Mouse (Mus musculus) neural tube, embryonic 12.5 days (tissue): Measurements from ENCODE around the gene Nxpe3. TPM values are rescaled to one million over a fixed set of nuclear protein-coding genes. Genes with fewer than 3 reads are reported as not detected.

Source experiments
- ATAC-seq: fragments of 200-750 bp; cut with Nextera tagmentation; 2 replicates; pipeline ENCODE4 v1.8.0; 2017; ENCODE audit warnings: low read depth, mild to moderate bottlenecking, moderate TSS enrichment, moderate library complexity; ENCODE audit not compliant: low FRiP score
- H3K27ac ChIP-seq: fragments of 300-500 bp; sonication (generic); 2 replicates; pipeline ENCODE4 v1.5.1; 2016
- H3K27me3 ChIP-seq: fragments of 300-500 bp; sonication (generic); replicated peaks from 2 replicates; pipeline ENCODE4 v1.6.1; 2016; ENCODE audit warnings: mild to moderate bottlenecking
- H3K36me3 ChIP-seq: fragments of 300-500 bp; sonication (generic); 2 replicates; pipeline ENCODE4 v1.6.1; 2016; ENCODE audit warnings: mild to moderate bottlenecking
- H3K4me1 ChIP-seq: fragments of 300-500 bp; sonication (generic); 2 replicates; pipeline ENCODE4 v1.6.1; 2016
- H3K4me2 ChIP-seq: fragments of 300-500 bp; sonication (generic); replicated peaks from 2 replicates; pipeline ENCODE4 v1.6.1; 2016; ENCODE audit warnings: mild to moderate bottlenecking
- H3K4me3 ChIP-seq: fragments of 300-500 bp; sonication (generic); 2 replicates; pipeline ENCODE4 v1.5.1; 2016
- H3K9ac ChIP-seq: fragments of 300-500 bp; sonication (generic); 2 replicates; pipeline ENCODE4 v1.6.1; 2016; ENCODE audit warnings: mild to moderate bottlenecking
- H3K9me3 ChIP-seq: fragments of 300-500 bp; sonication (generic); 2 replicates; pipeline ENCODE4 v1.6.1; 2016; ENCODE audit warnings: mild to moderate bottlenecking
- WGBS: fragments of 180-500 bp; shearing (Covaris S2); methylation state at CpG from one replicate; pipeline ENCODE4 v1.1.7; 2016; 5-methylcytosine and 5-hydroxymethylcytosine counted together
- polyA plus RNA-seq: library from polyadenylated mRNA; unstranded; fragments of >200 nt; fragmentation: Nextera tagmentation; extraction: Ambion mirVana; gene quantifications from 2 replicates; pipeline ENCODE4 v1.2.1, GENCODE M21; 2016

Nxpe3 gene
- polyA plus RNA-seq, 1 experiment from 2014 or later: 0.96 TPM

GRCm38 (mm10) chr16:55814686-55815085 is 80.4 kb downstream of the Nxpe3 start:
- H3K9ac ChIP-seq: no peak overlapping the region
- H3K36me3 ChIP-seq: peaks cover 48% of the 10 kb centered on the region
- no peaks in the 10 kb centered on the region for H3K27me3 ChIP-seq
- no peak overlapping the region for H3K4me2 ChIP-seq
- H3K4me1 ChIP-seq: no peaks in the 10 kb centered on the region
- WGBS: 93% methylated on average over 6 of the region's 6 CpGs
- H3K9me3 ChIP-seq: no peaks in the 10 kb centered on the region
- H3K4me3 ChIP-seq: no peak overlapping the region
- H3K27ac ChIP-seq: no peak overlapping the region
- ATAC-seq: no peak

- Histone ChIP-seq H3K27ac (no peak overlapping the region), H3K9me3 (no peaks in the 10 kb centered on the region), H3K4me2 (no peak overlapping the region), H3K4me3 (no peak overlapping the region), H3K4me1 (no peaks in the 10 kb centered on the region), H3K36me3 (peaks cover 48% of the 10 kb centered on the region), H3K9ac (no peak overlapping the region), H3K27me3 (no peaks in the 10 kb centered on the region)
- no peak for ATAC-seq
- WGBS: 88% methylated on average over 15 of the region's 15 CpGs
These were observed 81.2 kb downstream of the Nxpe3 start for GRCm38 (mm10) chr16:55813916-55814315.

- Histone ChIP-seq H3K36me3 (peaks cover 39% of the 10 kb centered on the region), H3K27ac (no peak overlapping the region), H3K4me2 (no peak overlapping the region), H3K9ac (no peak overlapping the region), H3K4me3 (no peak overlapping the region), H3K27me3 (no peaks in the 10 kb centered on the region), H3K9me3 (no peaks in the 10 kb centered on the region), H3K4me1 (no peaks in the 10 kb centered on the region)
- no peak for ATAC-seq
- 89% methylated on average over 6 of the region's 6 CpGs for WGBS
These were observed 83.3 kb downstream of the Nxpe3 start for GRCm38 (mm10) chr16:55811792-55812191.

GRCm38 (mm10) chr16:55809779-55810514 is 85.1 kb downstream of the Nxpe3 start:
- Histone ChIP-seq H3K27me3 (no peaks in the 10 kb centered on the region), H3K9me3 (no peaks in the 10 kb centered on the region), H3K36me3 (peaks cover 22% of the 10 kb centered on the region), H3K27ac (no peak overlapping the region), H3K4me3 (no peak overlapping the region), H3K4me1 (no peaks in the 10 kb centered on the region), H3K4me2 (no peak overlapping the region), H3K9ac (no peak overlapping the region)
- WGBS: 96% methylated on average over 9 of the region's 9 CpGs
- ATAC-seq: no peak

- Histone ChIP-seq H3K27ac (no peak overlapping the region), H3K4me1 (no peaks in the 10 kb centered on the region), H3K9me3 (no peaks in the 10 kb centered on the region), H3K4me3 (no peak overlapping the region), H3K4me2 (no peak overlapping the region), H3K27me3 (no peaks in the 10 kb centered on the region), H3K9ac (no peak overlapping the region), H3K36me3 (peaks cover 16% of the 10 kb centered on the region)
- 95% methylated on average over 6 of the region's 6 CpGs for WGBS
- no peak for ATAC-seq
These were observed 85.7 kb downstream of the Nxpe3 start for GRCm38 (mm10) chr16:55809345-55809744.

GRCm38 (mm10) chr16:55807505-55807932 is 87.6 kb downstream of the Nxpe3 start:
- no peaks in the 10 kb centered on the region for H3K27me3 ChIP-seq
- H3K36me3 ChIP-seq: peaks cover 1% of the 10 kb centered on the region
- ATAC-seq: no peak
- H3K9me3 ChIP-seq: no peaks in the 10 kb centered on the region
- H3K27ac ChIP-seq: no peak overlapping the region
- H3K9ac ChIP-seq: no peak overlapping the region
- no peaks in the 10 kb centered on the region for H3K4me1 ChIP-seq
- 90% methylated on average over 6 of the region's 6 CpGs for WGBS
- no peak overlapping the region for H3K4me3 ChIP-seq
- H3K4me2 ChIP-seq: no peak overlapping the region

GRCm38 (mm10) chr16:55804799-55805198 is 90.3 kb downstream of the Nxpe3 start:
- ATAC-seq: no peak
- Histone ChIP-seq H3K4me2 (no peak overlapping the region), H3K4me3 (no peak overlapping the region), H3K9me3 (no peaks in the 10 kb centered on the region), H3K36me3 (no peaks in the 10 kb centered on the region), H3K9ac (no peak overlapping the region), H3K27ac (no peak overlapping the region), H3K27me3 (no peaks in the 10 kb centered on the region), H3K4me1 (no peaks in the 10 kb centered on the region)
- WGBS: 78% methylated on average over 1 of the region's 1 CpGs

GRCm38 (mm10) chr16:55801629-55802028 is 93.5 kb downstream of the Nxpe3 start:
- WGBS: 95% methylated on average over 1 of the region's 1 CpGs
- no peak overlapping the region for H3K4me3 ChIP-seq
- no peak overlapping the region for H3K9ac ChIP-seq
- H3K4me1 ChIP-seq: no peaks in the 10 kb centered on the region
- H3K36me3 ChIP-seq: no peaks in the 10 kb centered on the region
- H3K27ac ChIP-seq: no peak overlapping the region
- no peak overlapping the region for H3K4me2 ChIP-seq
- no peak for ATAC-seq
- H3K9me3 ChIP-seq: no peaks in the 10 kb centered on the region
- no peaks in the 10 kb centered on the region for H3K27me3 ChIP-seq

GRCm38 (mm10) chr16:55798845-55799244 is 96.2 kb downstream of the Nxpe3 start:
- no peak overlapping the region for H3K27ac ChIP-seq
- H3K36me3 ChIP-seq: no peaks in the 10 kb centered on the region
- no peaks in the 10 kb centered on the region for H3K9me3 ChIP-seq
- H3K9ac ChIP-seq: no peak overlapping the region
- H3K4me2 ChIP-seq: no peak overlapping the region
- H3K27me3 ChIP-seq: no peaks in the 10 kb centered on the region
- H3K4me3 ChIP-seq: no peak overlapping the region
- 90% methylated on average over 7 of the region's 7 CpGs for WGBS
- no peak for ATAC-seq
- no peaks in the 10 kb centered on the region for H3K4me1 ChIP-seq

- ATAC-seq: no peak
- no peaks in the 10 kb centered on the region for H3K36me3 ChIP-seq
- H3K27me3 ChIP-seq: no peaks in the 10 kb centered on the region
- no peak overlapping the region for H3K9ac ChIP-seq
- no peak overlapping the region for H3K4me2 ChIP-seq
- no peak overlapping the region for H3K4me3 ChIP-seq
- WGBS: 94% methylated on average over 7 of the region's 7 CpGs
- no peak overlapping the region for H3K27ac ChIP-seq
- no peaks in the 10 kb centered on the region; the same call in 1 of the 2 replicates for H3K4me1 ChIP-seq
- H3K9me3 ChIP-seq: no peaks in the 10 kb centered on the region
These were observed 104.8 kb downstream of the Nxpe3 start for GRCm38 (mm10) chr16:55790326-55790725.

Other genes starting within 250 kb of the Nxpe3 start
- gene Nfkbiz, start 56.4 kb downstream of the Nxpe3 start, polyA plus RNA-seq: 1.7 and 2.3 TPM in 2 replicates
- gene Cep97, start 39.6 kb upstream of the Nxpe3 start, polyA plus RNA-seq: 19.0 and 19.7 TPM in 2 replicates
- gene Rpl24, start 71.0 kb upstream of the Nxpe3 start, polyA plus RNA-seq: 656 and 680 TPM in 2 replicates
- 18.4 and 19.1 TPM in 2 replicates for gene Zbtb11, start 78.6 kb upstream of the Nxpe3 start, polyA plus RNA-seq
- 264 and 270 TPM in 2 replicates for gene Pcnp, start 134.5 kb upstream of the Nxpe3 start, polyA plus RNA-seq
- 24.4 and 28.6 TPM in 2 replicates for gene Trmt10c, start 142.5 kb upstream of the Nxpe3 start, polyA plus RNA-seq
- gene Senp7, start 153.1 kb upstream of the Nxpe3 start, polyA plus RNA-seq: 44.9 and 51.6 TPM in 2 replicates